Mouse (Mus musculus): ENCODE results near the gene Rbsn.

- TF ChIP-seq CTCF (IDR thresholded peaks at IDR 0.05; ENCODE audit: low read depth, low read length) (no peak), POLR2A (IDR thresholded peaks at IDR 0.05; ENCODE audit: extremely low read depth, insufficient read depth, low read length) (no peak)
These were observed 20.3 kb upstream of the Rbsn start for GRCm38 (mm10) chr6:92235036-92235435.
